Mouse (Mus musculus) limb, embryonic 10.5 days (tissue): Measurements from ENCODE around the gene Gkap1. TPM values are rescaled to one million over a fixed set of nuclear protein-coding genes. Genes with fewer than 3 reads are reported as not detected.

Experiments
- DNase-seq: peaks from one replicate; pipeline ENCODE4 v3.0.0-alpha.2; 2017; ENCODE audit warnings: low spot score
- H3K27ac ChIP-seq: fragments of 300-500 bp; sonication (generic); 2 replicates; pipeline ENCODE4 v1.5.1; 2016; ENCODE audit warnings: mild to moderate bottlenecking
- H3K27me3 ChIP-seq: fragments of 300-500 bp; sonication (generic); 2 replicates; pipeline ENCODE4 v1.6.1; 2016; ENCODE audit warnings: low read depth, mild to moderate bottlenecking; ENCODE audit not compliant: poor library complexity, severe bottlenecking
- H3K36me3 ChIP-seq: fragments of 300-500 bp; sonication (generic); 2 replicates; pipeline ENCODE4 v1.6.1; 2016; ENCODE audit warnings: mild to moderate bottlenecking, moderate library complexity
- H3K4me1 ChIP-seq: fragments of 300-500 bp; sonication (generic); 2 replicates; pipeline ENCODE4 v1.6.1; 2016
- H3K4me3 ChIP-seq: fragments of 300-500 bp; sonication (generic); 2 replicates; pipeline ENCODE4 v1.5.1; 2016; ENCODE audit warnings: mild to moderate bottlenecking, moderate library complexity
- H3K9me3 ChIP-seq: fragments of 300-500 bp; sonication (generic); replicated peaks from 2 replicates; pipeline ENCODE4 v1.6.1; 2016; ENCODE audit warnings: mild to moderate bottlenecking
- WGBS: fragments of 180-500 bp; shearing (Covaris S2); methylation state at CpG from one replicate; pipeline ENCODE4 v1.1.7; 2016; 5-methylcytosine and 5-hydroxymethylcytosine counted together
- polyA plus RNA-seq: library from polyadenylated mRNA; unstranded; fragments of >200 nt; fragmentation: Nextera tagmentation; extraction: Ambion mirVana; gene quantifications from 2 replicates; pipeline ENCODE4 v1.2.1, GENCODE M21; 2016

Gkap1 gene
- polyA plus RNA-seq: 10.6 and 12.8 TPM in 2 replicates

DNA sequence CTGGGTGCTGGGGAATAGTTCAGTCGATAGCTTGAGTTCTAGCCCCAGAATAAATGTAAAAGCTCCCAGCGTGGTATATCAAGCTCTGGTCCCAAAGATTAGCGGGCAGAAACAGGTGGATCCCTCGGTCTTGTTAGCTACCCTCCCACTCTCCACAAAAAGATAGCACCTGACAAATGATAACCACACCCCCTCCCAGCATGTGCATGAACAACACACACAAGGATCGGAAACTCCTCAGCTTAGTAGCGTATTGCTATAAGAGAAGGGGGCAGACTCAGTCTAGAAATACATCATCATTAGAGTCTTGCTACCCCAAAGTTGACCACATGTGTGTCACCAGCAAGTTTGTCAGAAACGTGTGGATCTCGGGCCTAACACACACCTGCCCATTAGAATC, at the start of gene Gkap1:
Gkap1 (minus strand) TSS at position 101 of the 400 bp plus-strand sequence.
- H3K4me1 ChIP-seq: peaks cover 20% of the 10 kb centered on the region
- no peaks in the 10 kb centered on the region for H3K9me3 ChIP-seq
- H3K27me3 ChIP-seq: peaks cover 36% of the 10 kb centered on the region
- no peak for DNase-seq
- peak within 1 kb of the TSS; percentile 89 for H3K27ac ChIP-seq
- no peaks in the 10 kb centered on the region for H3K36me3 ChIP-seq
- 76% methylated on average over 8 of the region's 8 CpGs for WGBS
- peak within 1 kb of the TSS; percentile 87 for H3K4me3 ChIP-seq

DNA sequence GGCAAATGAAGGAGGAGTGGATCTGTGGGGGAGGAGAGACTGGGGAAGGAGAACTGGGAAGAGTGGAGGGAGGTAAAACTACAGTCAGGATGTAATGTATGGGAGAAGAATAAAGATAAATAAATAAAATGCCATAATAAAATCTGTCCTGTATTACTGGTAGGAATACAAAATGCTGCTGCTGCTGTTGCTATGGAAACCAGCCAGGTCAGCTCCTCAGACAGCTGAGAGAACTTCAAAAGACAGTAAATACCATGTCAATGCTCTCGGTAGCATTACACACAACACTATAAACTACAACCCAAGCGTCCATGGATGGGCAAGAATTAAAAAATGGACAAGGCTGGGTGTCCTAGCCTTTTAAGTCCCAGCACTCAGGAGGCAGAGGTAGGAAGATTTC, 42.3 kb upstream of the Gkap1 start:
- H3K9me3 ChIP-seq: no peaks in the 10 kb centered on the region
- H3K36me3 ChIP-seq: no peaks in the 10 kb centered on the region
- no peak overlapping the region for H3K27ac ChIP-seq
- H3K4me1 ChIP-seq: no peaks in the 10 kb centered on the region
- no peaks in the 10 kb centered on the region for H3K27me3 ChIP-seq
- WGBS: 74% methylated on average over 2 of the region's 2 CpGs
- H3K4me3 ChIP-seq: no peak overlapping the region
- DNase-seq: no peak

DNA sequence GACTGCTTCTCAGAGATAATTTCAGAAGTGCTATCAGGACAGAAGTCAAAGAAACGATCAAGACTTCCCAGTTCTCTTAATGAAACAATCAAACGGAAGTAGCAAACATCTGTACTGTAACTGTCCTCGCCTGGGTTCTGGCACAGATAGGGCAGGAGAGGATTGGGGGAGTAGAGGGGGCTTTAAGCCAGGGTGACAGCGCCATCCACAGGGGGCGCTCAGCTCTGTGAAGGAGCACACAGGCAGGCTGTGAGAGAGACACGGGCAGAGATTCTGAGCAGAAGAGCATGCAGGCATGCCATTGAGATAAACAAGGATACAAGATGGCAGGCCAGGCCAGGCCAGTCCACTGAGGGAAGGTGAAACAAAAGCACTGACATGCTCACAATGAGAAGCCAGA, 39.5 kb upstream of the Gkap1 start:
- DNase-seq: no peak
- Histone ChIP-seq H3K36me3 (no peaks in the 10 kb centered on the region), H3K27ac (no peak overlapping the region), H3K27me3 (no peaks in the 10 kb centered on the region), H3K9me3 (no peaks in the 10 kb centered on the region), H3K4me3 (no peak overlapping the region), H3K4me1 (no peaks in the 10 kb centered on the region)
- 66% methylated on average over 6 of the region's 6 CpGs for WGBS

DNA sequence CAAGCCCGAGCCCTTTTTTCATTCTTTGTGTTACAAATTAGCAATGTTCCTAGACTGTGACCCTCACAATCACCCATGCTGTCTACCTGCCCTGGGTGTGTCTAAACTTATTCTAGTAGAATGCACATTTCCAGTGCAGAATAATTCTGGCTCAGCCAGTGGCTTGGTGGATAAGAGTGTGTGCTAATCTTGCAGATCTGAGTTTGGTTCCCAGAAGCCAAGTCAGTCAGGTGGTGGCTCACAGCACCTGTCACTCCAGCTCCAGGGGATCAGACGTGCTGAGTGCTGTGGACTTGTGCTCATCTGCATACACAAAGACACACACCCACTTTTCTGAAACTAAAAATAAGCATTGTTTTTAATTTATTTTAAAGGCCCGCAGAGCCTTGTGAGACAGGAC, 38.3 kb upstream of the Gkap1 start:
- no peak overlapping the region for H3K4me3 ChIP-seq
- H3K4me1 ChIP-seq: no peaks in the 10 kb centered on the region
- 80% methylated on average over 3 of the region's 3 CpGs for WGBS
- no peaks in the 10 kb centered on the region for H3K36me3 ChIP-seq
- H3K27me3 ChIP-seq: no peaks in the 10 kb centered on the region
- no peak for DNase-seq
- H3K9me3 ChIP-seq: no peaks in the 10 kb centered on the region
- no peak overlapping the region for H3K27ac ChIP-seq

DNA sequence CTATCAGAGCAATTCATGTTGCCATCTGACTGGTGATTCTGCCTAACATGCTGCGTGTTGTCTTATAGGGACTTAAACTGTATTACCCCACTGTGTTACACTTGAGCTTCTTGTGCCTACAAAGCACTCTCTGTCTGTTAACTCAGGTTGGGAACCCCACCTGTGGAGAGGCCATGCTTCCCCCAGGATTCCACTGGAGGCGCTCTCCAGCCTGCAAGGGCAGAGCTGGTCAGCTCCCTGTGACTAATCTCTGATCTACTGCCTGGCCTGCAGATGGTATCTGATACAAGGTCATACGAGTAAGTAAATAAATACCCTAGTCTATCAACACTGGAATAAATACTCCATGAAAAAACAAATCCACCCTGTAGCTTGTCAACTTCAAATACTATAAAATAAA, 35.9 kb upstream of the Gkap1 start:
- Histone ChIP-seq H3K9me3 (no peaks in the 10 kb centered on the region), H3K36me3 (no peaks in the 10 kb centered on the region), H3K4me1 (no peaks in the 10 kb centered on the region), H3K27me3 (no peaks in the 10 kb centered on the region), H3K27ac (no peak overlapping the region), H3K4me3 (no peak overlapping the region)
- no peak for DNase-seq
- 58% methylated on average over 3 of the region's 3 CpGs for whole genome bisulfite sequencing

DNA sequence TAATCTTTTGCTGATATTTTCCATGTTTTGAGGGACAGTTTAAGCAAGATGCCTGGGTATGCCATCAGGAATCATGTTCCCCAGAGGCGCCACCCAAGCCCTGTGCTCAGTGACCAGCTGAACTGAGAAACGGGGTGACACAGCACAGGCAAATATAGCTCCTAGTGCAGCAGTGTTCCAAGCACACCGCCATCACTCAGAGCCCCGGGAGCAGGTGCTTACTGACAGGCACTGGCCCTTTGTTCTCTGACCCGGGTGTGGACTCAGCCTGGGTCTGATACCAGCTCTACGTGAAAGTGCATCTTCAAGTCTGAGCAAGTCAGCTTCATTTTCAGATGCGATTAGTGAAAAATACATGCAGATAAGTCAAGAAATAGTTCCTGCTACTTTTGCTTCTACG, 34.0 kb upstream of the Gkap1 start:
- no peaks in the 10 kb centered on the region for H3K27me3 ChIP-seq
- H3K9me3 ChIP-seq: no peaks in the 10 kb centered on the region
- H3K36me3 ChIP-seq: no peaks in the 10 kb centered on the region
- no peak overlapping the region for H3K27ac ChIP-seq
- WGBS: 79% methylated on average over 8 of the region's 8 CpGs
- DNase-seq: no peak
- peaks cover 4% of the 10 kb centered on the region for H3K4me1 ChIP-seq
- no peak overlapping the region for H3K4me3 ChIP-seq

DNA sequence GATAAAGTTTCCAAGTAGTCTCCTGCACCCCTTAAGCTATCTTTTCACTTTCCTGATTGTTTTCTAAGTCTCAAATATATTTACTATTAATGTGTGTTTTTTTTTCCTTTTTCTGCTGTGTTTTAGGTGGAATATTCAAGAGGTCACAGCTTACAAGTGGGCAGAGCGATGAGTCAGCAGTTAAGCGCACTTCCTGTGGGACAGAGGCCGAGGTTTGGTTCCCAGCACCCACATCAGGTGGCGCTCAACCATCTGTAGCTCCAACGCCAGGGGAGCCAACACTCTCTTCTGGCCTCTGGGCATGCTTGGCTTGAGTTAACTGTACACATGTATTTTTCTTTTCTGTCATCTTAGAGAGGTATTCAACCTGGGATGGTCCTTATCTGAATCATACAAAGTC, 32.0 kb upstream of the Gkap1 start:
- WGBS: 94% methylated on average over 5 of the region's 5 CpGs
- H3K27ac ChIP-seq: no peak overlapping the region
- no peaks in the 10 kb centered on the region for H3K36me3 ChIP-seq
- no peaks in the 10 kb centered on the region for H3K9me3 ChIP-seq
- no peak overlapping the region for H3K4me3 ChIP-seq
- no peak for DNase-seq
- H3K27me3 ChIP-seq: no peaks in the 10 kb centered on the region
- H3K4me1 ChIP-seq: peaks cover 4% of the 10 kb centered on the region

DNA sequence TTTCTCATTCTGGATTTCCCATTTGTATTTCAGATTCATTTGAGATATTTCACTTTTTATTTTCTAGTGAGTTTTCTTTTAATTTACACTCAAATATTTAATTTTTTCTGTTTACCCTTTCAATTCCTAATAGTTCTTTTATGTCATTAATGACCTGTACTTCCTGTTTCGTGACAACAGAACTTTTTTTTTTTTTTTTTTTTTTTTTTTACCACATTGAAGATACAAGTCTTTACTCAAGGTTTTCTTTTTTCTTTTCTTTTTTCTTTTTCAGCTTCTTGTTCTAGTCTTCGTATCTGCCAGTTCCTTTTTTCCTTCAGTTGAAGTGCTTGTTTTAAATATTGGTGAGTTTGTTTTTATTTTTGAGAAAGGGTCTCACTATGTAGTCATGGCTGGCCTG, 29.7 kb upstream of the Gkap1 start:
- H3K4me1 ChIP-seq: peaks cover 9% of the 10 kb centered on the region
- H3K9me3 ChIP-seq: no peaks in the 10 kb centered on the region
- no peak overlapping the region for H3K27ac ChIP-seq
- DNase-seq: no peak
- H3K4me3 ChIP-seq: no peak overlapping the region
- WGBS: 94% methylated on average over 2 of the region's 2 CpGs
- H3K27me3 ChIP-seq: no peaks in the 10 kb centered on the region
- H3K36me3 ChIP-seq: no peaks in the 10 kb centered on the region

DNA sequence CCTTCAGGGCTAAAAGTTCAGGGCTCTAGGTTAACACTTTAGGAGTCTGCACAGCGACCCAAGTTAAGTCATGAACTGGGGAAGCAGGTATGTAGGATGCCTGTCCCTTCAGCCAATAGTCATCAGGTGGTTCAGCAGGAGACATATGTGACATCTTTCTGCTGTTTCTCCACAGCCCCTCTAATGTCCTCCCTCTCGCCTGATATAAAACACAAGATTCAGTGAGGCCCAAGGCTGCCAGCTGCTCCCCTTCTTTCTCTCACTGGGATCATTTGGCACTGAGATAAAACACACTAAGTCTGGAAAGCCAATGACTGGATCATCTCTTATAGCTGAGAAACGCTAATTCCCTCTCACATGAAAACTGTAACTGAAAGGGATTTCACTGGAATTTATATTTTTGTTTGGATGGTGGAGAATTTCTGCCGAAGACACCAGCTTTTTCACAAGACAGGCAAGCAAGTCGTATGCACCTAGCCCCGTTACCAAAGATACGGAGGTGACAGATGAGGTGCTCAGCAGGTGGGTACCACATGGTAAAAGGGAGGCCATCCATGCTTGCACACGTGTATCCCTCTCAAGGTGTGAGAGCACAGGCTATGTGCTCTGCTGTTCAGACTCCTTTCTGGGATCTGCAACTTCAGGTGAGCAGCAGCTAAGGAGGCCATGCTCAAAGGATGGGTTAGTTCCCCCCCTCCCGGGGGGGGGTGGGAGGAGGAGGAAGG, 27.1 kb upstream of the Gkap1 start:
- WGBS: 79% methylated on average over 9 of the region's 9 CpGs

DNA sequence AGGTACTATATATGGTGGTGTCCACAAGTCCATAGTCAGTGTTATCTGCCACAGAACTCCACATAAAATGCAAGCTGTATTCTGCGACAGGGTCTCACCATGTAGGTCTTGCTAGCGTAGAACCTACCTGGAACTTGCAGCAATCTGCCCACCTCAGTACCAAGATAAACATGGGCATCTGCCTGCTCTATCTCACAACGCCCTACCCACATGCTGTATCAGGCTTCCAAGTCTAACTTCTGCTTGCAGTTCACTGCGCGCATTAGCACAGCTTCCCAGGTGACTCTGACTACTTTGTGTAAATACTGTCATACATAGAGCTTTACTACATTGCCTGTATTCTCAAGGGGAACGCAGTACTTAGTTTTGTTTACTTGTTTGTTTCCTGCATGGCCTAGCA, 26.5 kb upstream of the Gkap1 start:
- no peak overlapping the region for H3K4me3 ChIP-seq
- no peaks in the 10 kb centered on the region for H3K36me3 ChIP-seq
- H3K4me1 ChIP-seq: peaks cover 12% of the 10 kb centered on the region
- no peaks in the 10 kb centered on the region for H3K27me3 ChIP-seq
- no peak for DNase-seq
- 95% methylated on average over 6 of the region's 6 CpGs for WGBS
- H3K9me3 ChIP-seq: no peaks in the 10 kb centered on the region
- H3K27ac ChIP-seq: no peak overlapping the region

More for the DNA sequence above, 27.1 kb upstream of the Gkap1 start:
- H3K27ac ChIP-seq: no peak overlapping the region
- H3K4me3 ChIP-seq: no peak overlapping the region
- DNase-seq: no peak
- H3K4me1 ChIP-seq: peaks cover 12% of the 10 kb centered on the region
- no peaks in the 10 kb centered on the region for H3K36me3 ChIP-seq
- H3K9me3 ChIP-seq: no peaks in the 10 kb centered on the region
- H3K27me3 ChIP-seq: no peaks in the 10 kb centered on the region

DNA sequence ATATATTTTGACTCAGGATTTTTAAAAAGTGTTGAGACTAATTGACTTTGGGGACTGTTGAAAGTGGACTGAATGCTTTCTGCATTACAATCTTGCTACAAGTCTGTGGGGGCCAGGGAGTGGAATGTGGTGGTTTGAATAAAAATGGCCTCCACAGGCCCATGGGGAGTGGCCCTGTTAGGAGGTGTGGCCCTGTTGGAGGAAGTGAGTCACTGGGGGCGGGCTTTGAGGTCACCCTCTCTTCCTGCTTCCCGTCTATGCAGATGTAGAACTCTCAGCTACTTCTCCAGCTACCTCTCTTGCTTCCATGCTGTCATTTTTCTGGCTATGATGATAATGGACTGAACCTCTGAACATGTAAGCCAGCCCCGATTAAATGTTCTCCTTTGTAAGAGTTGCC, 23.3 kb upstream of the Gkap1 start:
- Histone ChIP-seq H3K27me3 (no peaks in the 10 kb centered on the region), H3K36me3 (no peaks in the 10 kb centered on the region), H3K4me3 (no peak overlapping the region), H3K27ac (no peak overlapping the region), H3K9me3 (no peaks in the 10 kb centered on the region), H3K4me1 (peaks cover 8% of the 10 kb centered on the region; the same call in 1 of the 2 replicates)
- no peak for DNase-seq
- 95% methylated on average over 3 of the region's 3 CpGs for WGBS

DNA sequence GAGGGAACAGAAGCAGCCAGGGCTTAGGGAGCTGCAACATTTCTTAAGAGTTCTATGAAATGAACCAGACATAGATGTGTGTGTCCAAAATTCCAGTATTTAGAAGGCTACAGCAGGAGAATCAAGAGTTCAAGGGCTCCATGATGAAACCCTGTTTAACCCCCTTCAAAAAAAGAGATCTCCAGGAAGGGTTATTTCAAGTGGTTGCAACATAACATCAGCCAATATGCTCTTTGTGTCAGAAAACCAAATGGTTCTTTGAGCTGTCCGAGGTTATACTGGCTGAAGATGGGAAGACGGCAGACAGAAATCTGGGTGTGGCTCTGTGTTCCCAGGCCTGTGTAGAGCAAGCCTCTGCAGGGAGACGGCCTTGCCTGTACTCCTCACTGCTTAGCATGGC, 20.1 kb upstream of the Gkap1 start:
- no peaks in the 10 kb centered on the region for H3K27me3 ChIP-seq
- H3K27ac ChIP-seq: no peak overlapping the region
- H3K4me1 ChIP-seq: peaks cover 10% of the 10 kb centered on the region
- WGBS: 88% methylated on average over 3 of the region's 3 CpGs
- H3K9me3 ChIP-seq: no peaks in the 10 kb centered on the region
- no peak for DNase-seq
- no peaks in the 10 kb centered on the region for H3K36me3 ChIP-seq
- H3K4me3 ChIP-seq: no peak overlapping the region

DNA sequence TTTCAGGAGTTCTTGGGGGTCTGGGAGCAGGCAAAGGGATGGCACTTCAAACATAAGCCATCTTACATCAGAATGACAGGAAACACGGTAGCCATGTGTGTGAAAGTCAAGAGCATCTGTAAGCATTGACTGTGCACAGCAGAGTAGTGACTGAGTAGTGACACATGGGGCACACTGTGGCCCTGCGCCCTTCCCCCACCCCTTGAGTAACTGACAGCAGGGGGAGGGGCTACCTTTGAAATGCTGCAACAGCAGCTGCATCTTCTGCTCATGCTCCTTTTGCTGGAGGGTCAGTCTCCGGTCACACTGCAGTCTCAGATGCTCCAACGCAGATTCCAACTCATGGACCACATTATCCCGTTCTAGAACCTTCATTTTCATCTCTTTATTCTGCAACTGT, 17.3 kb upstream of the Gkap1 start:
- H3K36me3 ChIP-seq: no peaks in the 10 kb centered on the region
- no peaks in the 10 kb centered on the region for H3K27me3 ChIP-seq
- H3K27ac ChIP-seq: no peak overlapping the region
- WGBS: 13% methylated on average over 5 of the region's 5 CpGs
- no peak overlapping the region for H3K4me3 ChIP-seq
- peaks cover 8% of the 10 kb centered on the region for H3K4me1 ChIP-seq
- DNase-seq: no peak
- no peaks in the 10 kb centered on the region for H3K9me3 ChIP-seq

DNA sequence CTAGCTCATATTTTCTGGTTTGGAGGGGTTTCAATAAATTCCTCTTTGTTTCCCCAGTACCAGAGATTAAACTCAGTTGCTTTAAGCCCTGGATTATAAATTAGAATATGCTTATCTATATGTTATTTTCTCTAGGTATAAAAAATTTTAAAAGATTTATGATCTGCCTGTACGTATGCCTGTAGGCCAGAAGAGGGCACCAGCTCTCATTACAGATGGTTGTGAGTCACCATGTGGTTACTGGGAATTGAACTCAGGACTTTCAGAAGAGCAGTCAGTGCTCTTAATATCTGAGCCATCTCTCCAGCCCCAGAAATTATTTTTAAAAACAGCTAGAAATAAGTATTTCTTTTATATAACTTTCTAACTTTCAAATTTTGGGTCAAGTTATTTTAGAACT, 13.8 kb upstream of the Gkap1 start:
- Histone ChIP-seq H3K4me3 (no peak overlapping the region), H3K36me3 (no peaks in the 10 kb centered on the region), H3K27ac (no peak overlapping the region), H3K4me1 (peaks cover 7% of the 10 kb centered on the region), H3K27me3 (no peaks in the 10 kb centered on the region), H3K9me3 (no peaks in the 10 kb centered on the region)
- DNase-seq: no peak
- WGBS: 68% methylated on average over 1 of the region's 1 CpGs
